Mouse (Mus musculus) bone marrow macrophage, adult 2 months (primary cell): ENCODE measurements around the gene Chn2.

ENCODE experiments used
- CTCF ChIP-seq: IDR thresholded peaks from 2 replicates; pipeline ENCODE4 v1.5.1; 2012; ENCODE audit warnings: low read depth, mild to moderate bottlenecking, low read length, moderate library complexity
- POLR2A ChIP-seq: IDR thresholded peaks from 2 replicates; pipeline ENCODE4 v1.6.1; 2012; ENCODE audit warnings: mild to moderate bottlenecking, low read depth, low read length, borderline replicate concordance

DNA sequence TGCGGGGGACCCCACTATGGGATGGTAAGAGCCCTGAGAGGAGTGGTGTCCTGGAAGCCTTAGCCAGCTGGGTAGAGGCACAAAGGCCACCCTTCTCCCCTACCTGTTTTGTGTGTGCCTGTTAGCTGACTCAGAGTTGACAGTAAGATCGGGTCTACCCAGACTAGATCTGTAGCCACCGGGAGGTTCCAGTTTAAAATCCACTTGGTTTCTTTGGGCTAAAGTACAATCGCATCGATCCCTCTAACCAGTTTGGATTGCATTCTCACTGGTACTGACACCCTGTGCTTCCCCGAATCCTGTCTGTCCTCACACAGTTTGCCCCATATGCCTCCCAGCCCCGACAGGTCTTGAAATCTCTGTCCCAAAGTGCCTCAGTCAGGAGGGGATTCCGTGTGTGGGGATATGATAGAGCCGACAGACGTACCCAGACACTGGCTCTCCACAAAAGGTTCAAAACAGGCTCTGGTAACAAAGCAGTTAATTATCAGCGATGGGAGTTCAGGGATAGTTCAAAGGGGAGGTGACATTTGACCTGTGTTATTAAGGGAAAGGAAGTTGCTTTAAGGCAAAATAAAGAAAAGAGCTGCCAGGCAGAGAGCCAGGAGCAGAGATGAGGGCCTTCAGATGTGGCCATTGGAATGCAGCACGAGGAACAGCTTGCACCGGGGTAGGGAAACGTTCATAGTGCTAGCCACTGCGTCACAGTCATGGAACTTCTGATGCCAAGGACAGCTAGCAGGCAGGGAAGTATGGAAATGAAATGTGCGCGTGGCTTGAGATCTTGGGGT, 212.2 kb downstream of the Chn2 start:
- no peak for TF ChIP-seq CTCF
- TF ChIP-seq POLR2A, result no peak
